Mouse (Mus musculus): ENCODE results near the gene Apopt1. TPM values are rescaled to one million over a fixed set of nuclear protein-coding genes. Genes with fewer than 3 reads are reported as not detected.
A peak's percentile ranks its signal among the peaks of the same experiment; 100 is the strongest.

Gene Apopt1
- polyA plus RNA-seq, 1 experiment from 2014 or later = 41.8 TPM

GRCm38 (mm10) chr12:111803538-111803937, 90.5 kb downstream of the Apopt1 start:
- Histone ChIP-seq H3K9ac (ENCODE audit: low read length) (no peak overlapping the region), H3K4me2 (replicated peaks; ENCODE audit: low read depth) (no peak overlapping the region), H3K4me3 (ENCODE audit: low read depth, low read length) (no peak overlapping the region), H3K27me3 (ENCODE audit: control insufficient read depth, insufficient read depth, low read length) (no peaks in the 10 kb centered on the region), H3K27ac (replicated peaks) (no peak overlapping the region), H3K36me3 (ENCODE audit: control insufficient read depth, insufficient read depth, low read length) (peaks cover 30% of the 10 kb centered on the region), H3K9me3 (ENCODE audit: control insufficient read depth, low read length) (no peaks in the 10 kb centered on the region), H3K4me1 (replicated peaks; ENCODE audit: control insufficient read depth, insufficient read depth) (no peaks in the 10 kb centered on the region)
- 46% methylated on average over 5 of the region's 5 CpGs for WGBS
- TF ChIP-seq EP300 (optimal IDR thresholded peaks at IDR 0.05) = no peak
- TF ChIP-seq CTCF (IDR thresholded peaks at IDR 0.05; ENCODE audit: low read depth) = no peak
- ATAC-seq (ENCODE audit: low FRiP score, low TSS enrichment) (peak; percentile 93), DNase-seq (ENCODE audit: low spot score) (peak; percentile 76)

Other genes starting within 250 kb of the Apopt1 start
- 12.5 and 14.4 TPM in 2 replicates for gene Gm266, start 227.4 kb upstream of the Apopt1 start, polyA plus RNA-seq (2015; fragmentation: Nextera tagmentation; extraction: Ambion mirVana)
- gene Eif5, start 175.2 kb upstream of the Apopt1 start, polyA plus RNA-seq (2015; fragmentation: Nextera tagmentation; extraction: Ambion mirVana) = 448 and 455 TPM in 2 replicates
- gene Mark3, start 138.7 kb upstream of the Apopt1 start, polyA plus RNA-seq (2015; fragmentation: Nextera tagmentation; extraction: Ambion mirVana) = 15.6 and 18.5 TPM in 2 replicates
- gene Ckb, start 40.9 kb upstream of the Apopt1 start, polyA plus RNA-seq (2015; fragmentation: Nextera tagmentation; extraction: Ambion mirVana) = 532 and 573 TPM in 2 replicates
- gene Trmt61a, start 35.2 kb upstream of the Apopt1 start, polyA plus RNA-seq (2015; fragmentation: Nextera tagmentation; extraction: Ambion mirVana) = 7.4 and 8.5 TPM in 2 replicates
- 34.9 and 36.9 TPM in 2 replicates for gene Bag5, start within 50 bp of the Apopt1 start, polyA plus RNA-seq (2015; fragmentation: Nextera tagmentation; extraction: Ambion mirVana)
- gene Klc1, start 45.6 kb downstream of the Apopt1 start, polyA plus RNA-seq (2015; fragmentation: Nextera tagmentation; extraction: Ambion mirVana) = 55.7 and 56.7 TPM in 2 replicates
- 1.8 and 3.2 TPM in 2 replicates for gene Xrcc3, start 100.6 kb downstream of the Apopt1 start, polyA plus RNA-seq (2015; fragmentation: Nextera tagmentation; extraction: Ambion mirVana)
- 72.0 and 72.4 TPM in 2 replicates for gene Zfyve21, start 100.9 kb downstream of the Apopt1 start, polyA plus RNA-seq (2015; fragmentation: Nextera tagmentation; extraction: Ambion mirVana)
- gene Ppp1r13b, start 194.8 kb downstream of the Apopt1 start, polyA plus RNA-seq (2015; fragmentation: Nextera tagmentation; extraction: Ambion mirVana) = 18.9 and 21.5 TPM in 2 replicates

Measured in stomach, postnatal 0 days (tissue).